Mouse (Mus musculus): Measurements from ENCODE around the gene Hoxd9. TPM values are rescaled to one million over a fixed set of nuclear protein-coding genes. Genes with fewer than 3 reads are reported as not detected.

Gene Hoxd9
- total and polyA plus RNA-seq, 3 experiments = 0.10 to 0.29 (median 0.16) TPM

DNA sequence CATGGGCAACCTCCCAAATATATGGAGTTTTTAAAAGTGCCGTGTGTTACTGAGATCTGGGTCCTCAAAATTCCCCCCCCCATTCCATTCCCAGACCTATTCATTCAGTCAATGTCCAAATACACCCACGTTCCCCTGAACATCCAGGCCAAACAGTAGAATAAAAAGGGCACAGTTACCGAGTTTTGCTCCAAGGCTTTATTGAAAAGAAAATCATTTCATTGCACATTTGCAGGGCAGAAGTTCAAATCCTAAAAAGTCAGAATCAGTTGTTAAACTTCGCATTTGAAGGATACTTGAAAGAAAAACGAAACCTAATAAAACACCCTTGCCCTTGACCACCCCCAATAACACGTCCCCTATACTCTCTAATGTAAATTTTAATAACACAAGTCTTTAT lies 5.3 kb downstream of the Hoxd9 start:
- no peaks in the 10 kb centered on the region for H3K79me2 ChIP-seq (replicated peaks; ENCODE audit: control insufficient read depth, insufficient read depth, low read length)
- no peak overlapping the region for H3K9ac ChIP-seq (ENCODE audit: low read depth, low read length)
- 38% methylated on average over 6 of the region's 6 CpGs for WGBS
- no peak overlapping the region for H3K27ac ChIP-seq
- H3K27me3 ChIP-seq (ENCODE audit: control insufficient read depth, insufficient read depth, low read length) = peaks cover 41% of the 10 kb centered on the region
- DNase-seq = no peak
- H3K4me3 ChIP-seq = no peak overlapping the region
- no peaks in the 10 kb centered on the region for H3K36me3 ChIP-seq (ENCODE audit: control insufficient read depth, insufficient read depth, low read length)
- TF ChIP-seq EP300 (IDR thresholded peaks at IDR 0.05; ENCODE audit: insufficient read depth, low read depth, low read length) (no peak), POLR2A (IDR thresholded peaks at IDR 0.05; ENCODE audit: insufficient read depth, low read depth, low read length) (no peak), CTCF (IDR thresholded peaks at IDR 0.05) (no peak)
- no peaks in the 10 kb centered on the region for H3K4me1 ChIP-seq (ENCODE audit: control insufficient read depth, insufficient read depth, low read length)
- intact Hi-C loops (cut with DNase I) = loop anchor here (1.0 to 5.0 kb wide), 6 partner anchors 259 to 886 kb away; no protein-coding TSS in a partner anchor

DNA sequence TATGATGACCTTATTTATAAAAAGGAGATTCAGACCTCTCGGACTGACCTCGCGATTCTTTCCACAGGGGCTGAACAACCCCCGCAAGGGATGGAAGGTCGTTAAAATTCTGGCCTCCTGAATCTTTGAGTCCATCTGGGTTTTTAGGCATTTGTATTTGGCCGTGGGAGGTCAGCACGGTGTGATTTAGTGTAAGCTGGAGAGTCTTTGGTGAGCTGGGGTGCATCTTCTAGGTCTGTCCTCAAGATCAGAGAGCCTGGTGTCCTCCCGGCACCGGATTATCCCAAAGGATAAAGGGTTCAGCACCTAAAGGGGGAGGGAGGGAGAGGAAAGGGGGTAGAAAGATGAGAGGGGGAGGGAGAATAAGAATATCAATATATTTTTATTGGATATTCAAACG lies 5.8 kb downstream of the Hoxd9 start:
- Histone ChIP-seq H3K27me3 (ENCODE audit: control insufficient read depth, insufficient read depth, low read length) (peaks cover 36% of the 10 kb centered on the region), H3K9ac (ENCODE audit: low read depth, low read length) (no peak overlapping the region), H3K4me3 (no peak overlapping the region), H3K36me3 (ENCODE audit: control insufficient read depth, insufficient read depth, low read length) (no peaks in the 10 kb centered on the region), H3K27ac (no peak overlapping the region), H3K79me2 (replicated peaks; ENCODE audit: control insufficient read depth, insufficient read depth, low read length) (no peaks in the 10 kb centered on the region), H3K4me1 (ENCODE audit: control insufficient read depth, insufficient read depth, low read length) (no peaks in the 10 kb centered on the region)
- DNase-seq = no peak
- TF ChIP-seq EP300 (IDR thresholded peaks at IDR 0.05; ENCODE audit: insufficient read depth, low read depth, low read length) (no peak), CTCF (IDR thresholded peaks at IDR 0.05) (no peak), POLR2A (IDR thresholded peaks at IDR 0.05; ENCODE audit: insufficient read depth, low read depth, low read length) (no peak)
- WGBS = 21% methylated on average over 10 of the region's 10 CpGs
- intact Hi-C loops (cut with DNase I) = loop anchor here (2.0 to 5.0 kb wide), 4 partner anchors 259 to 885 kb away; no protein-coding TSS in a partner anchor

DNA sequence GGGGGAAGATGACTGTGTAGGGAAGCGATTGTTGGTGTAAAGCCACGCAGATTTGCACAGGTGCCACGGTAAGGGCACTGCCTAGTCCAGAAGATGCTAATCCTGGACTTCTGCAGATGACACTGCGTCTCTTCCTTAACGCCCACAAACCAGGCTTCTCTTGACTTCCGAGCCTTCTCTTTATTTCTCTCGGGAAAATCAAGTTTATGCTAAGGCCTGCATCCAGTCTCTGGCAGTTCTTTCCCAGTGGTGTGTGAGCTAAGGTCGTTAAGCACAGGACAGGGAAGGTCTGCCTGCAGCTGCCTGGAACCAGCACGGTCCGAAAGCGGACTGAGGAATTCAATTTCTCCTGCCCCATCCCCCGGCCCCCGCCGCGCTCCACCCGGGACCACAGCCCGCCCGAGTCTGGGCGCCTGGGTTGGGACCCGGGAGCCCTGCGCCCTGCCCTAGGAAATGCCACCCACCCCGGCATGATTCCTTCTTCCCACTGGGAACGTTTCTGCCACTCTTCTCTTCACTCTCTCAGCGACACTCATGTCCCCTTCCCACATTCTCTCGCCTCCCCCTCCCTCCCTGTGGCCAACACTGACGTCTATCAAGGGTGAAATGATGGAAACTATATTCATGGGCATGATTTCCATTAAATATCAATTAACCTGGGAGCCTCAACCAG lies 6.3 kb downstream of the Hoxd9 start:
- WGBS = 13% methylated on average over 26 of the region's 26 CpGs

DNA sequence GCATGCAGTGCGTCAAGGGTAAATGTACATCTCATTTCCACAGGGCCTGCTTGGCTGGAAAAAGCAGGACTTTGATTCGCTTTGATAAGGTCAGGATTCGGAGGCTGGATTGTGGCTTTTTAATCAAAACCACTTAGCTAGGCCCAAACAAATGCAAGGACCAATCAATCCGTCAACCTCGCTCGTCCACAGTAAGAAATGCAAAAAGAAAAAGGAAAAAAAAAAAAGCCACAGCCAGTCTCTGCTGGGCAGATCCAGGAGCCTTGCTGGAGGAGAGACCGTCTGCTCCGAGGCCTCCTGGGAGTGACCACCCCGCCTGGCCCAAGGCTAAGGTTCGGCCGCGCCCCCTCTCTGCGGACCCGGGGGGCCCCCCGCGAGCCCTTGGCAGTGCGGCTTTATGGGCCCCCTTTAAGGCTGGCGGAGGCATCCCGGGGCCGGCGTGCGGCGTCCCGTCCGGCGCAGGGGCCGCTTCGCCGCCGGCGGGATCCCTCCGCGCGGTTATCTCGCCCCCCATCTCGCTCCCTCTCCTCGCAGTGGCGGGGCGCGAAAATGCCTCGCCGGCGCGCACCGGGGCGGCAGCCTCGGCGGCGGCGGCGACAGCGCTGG lies 7.0 kb downstream of the Hoxd9 start, which contains the start of gene Hoxd8:
Gene Hoxd8 (plus strand): TSS at position 223 of the 606 bp plus-strand sequence.
- peak within 1 kb of the TSS; percentile 69 for H3K9ac ChIP-seq (ENCODE audit: low read depth, low read length)

More for the DNA sequence above, 6.3 kb downstream of the Hoxd9 start:
- peak in 1 of 2 experiments; percentile 24 for DNase-seq
- intact Hi-C loops (cut with DNase I) = loop anchor here (2.0 to 5.0 kb wide), 4 partner anchors 258 to 885 kb away; no protein-coding TSS in a partner anchor
- H3K27me3 ChIP-seq (ENCODE audit: control insufficient read depth, insufficient read depth, low read length) = peaks cover 33% of the 10 kb centered on the region
- no peaks in the 10 kb centered on the region for H3K79me2 ChIP-seq (replicated peaks; ENCODE audit: control insufficient read depth, insufficient read depth, low read length)
- no peak overlapping the region for H3K4me3 ChIP-seq
- H3K9ac ChIP-seq (ENCODE audit: low read depth, low read length) = no peak overlapping the region
- no peak overlapping the region for H3K27ac ChIP-seq
- no peak for TF ChIP-seq POLR2A (IDR thresholded peaks at IDR 0.05; ENCODE audit: insufficient read depth, low read depth, low read length)
- TF ChIP-seq CTCF (IDR thresholded peaks at IDR 0.05) = no peak
- TF ChIP-seq EP300 (IDR thresholded peaks at IDR 0.05; ENCODE audit: insufficient read depth, low read depth, low read length) = no peak
- H3K4me1 ChIP-seq (ENCODE audit: control insufficient read depth, insufficient read depth, low read length) = no peaks in the 10 kb centered on the region
- no peaks in the 10 kb centered on the region for H3K36me3 ChIP-seq (ENCODE audit: control insufficient read depth, insufficient read depth, low read length)

DNA sequence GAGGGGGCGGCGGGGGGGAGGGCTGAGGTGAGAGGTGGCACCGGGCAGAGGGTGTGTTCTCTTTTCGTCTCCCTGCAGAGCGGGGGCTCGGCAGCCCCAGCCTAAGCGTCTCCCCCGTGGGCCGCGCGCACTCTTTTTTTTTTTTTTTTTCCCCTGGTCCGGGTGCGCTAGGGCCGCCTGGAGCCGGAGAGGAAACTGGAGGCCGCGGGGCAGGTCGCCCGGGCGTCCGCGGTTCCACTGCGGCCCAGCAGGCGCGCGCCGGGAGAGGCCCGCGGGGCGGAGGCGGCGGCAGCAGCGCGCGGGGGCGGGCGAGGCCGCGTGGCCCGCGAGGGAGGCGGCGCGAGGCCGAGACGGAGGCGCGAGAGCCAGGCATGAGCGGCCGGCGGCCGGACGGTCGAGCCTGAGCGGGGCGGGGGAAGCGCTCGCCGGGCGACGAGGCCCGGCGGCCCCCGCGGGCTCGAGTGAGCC lies 7.5 kb downstream of the Hoxd9 start:
- H3K4me1 ChIP-seq (ENCODE audit: control insufficient read depth, insufficient read depth, low read length) = no peaks in the 10 kb centered on the region
- intact Hi-C loops (cut with DNase I) = loop anchor here (5.0 kb wide), 2 partner anchors 257 to 607 kb away; no protein-coding TSS in a partner anchor
- 4% methylated on average over 62 of the region's 66 CpGs for WGBS
- H3K27me3 ChIP-seq (ENCODE audit: control insufficient read depth, insufficient read depth, low read length) = peaks cover 28% of the 10 kb centered on the region
- DNase-seq = peak; percentile 58 to 67
- TF ChIP-seq EP300 (IDR thresholded peaks at IDR 0.05; ENCODE audit: insufficient read depth, low read depth, low read length) (no peak), CTCF (IDR thresholded peaks at IDR 0.05) (0 out of 2 replicates have a peak, but pooled peaks have one; percentile 13)
- no peaks in the 10 kb centered on the region for H3K79me2 ChIP-seq (replicated peaks; ENCODE audit: control insufficient read depth, insufficient read depth, low read length)
- H3K36me3 ChIP-seq (ENCODE audit: control insufficient read depth, insufficient read depth, low read length) = no peaks in the 10 kb centered on the region
- peak overlapping the region; percentile 35 for H3K4me3 ChIP-seq
- H3K27ac ChIP-seq = no peak overlapping the region
- H3K9ac ChIP-seq (ENCODE audit: low read depth, low read length) = peak overlapping the region; percentile 69

More for the DNA sequence above, 7.0 kb downstream of the Hoxd9 start, which contains the start of gene Hoxd8:
- Histone ChIP-seq H3K27me3 (ENCODE audit: control insufficient read depth, insufficient read depth, low read length) (peaks cover 31% of the 10 kb centered on the region), H3K79me2 (replicated peaks; ENCODE audit: control insufficient read depth, insufficient read depth, low read length) (no peaks in the 10 kb centered on the region), H3K4me1 (ENCODE audit: control insufficient read depth, insufficient read depth, low read length) (no peaks in the 10 kb centered on the region), H3K36me3 (ENCODE audit: control insufficient read depth, insufficient read depth, low read length) (no peaks in the 10 kb centered on the region), H3K4me3 (peak within 1 kb of the TSS; percentile 35), H3K27ac (no peak within 1 kb of the TSS)
- TF ChIP-seq CTCF (IDR thresholded peaks at IDR 0.05) = no peak
- no peak for TF ChIP-seq EP300 (IDR thresholded peaks at IDR 0.05; ENCODE audit: insufficient read depth, low read depth, low read length)
- no peak for TF ChIP-seq POLR2A (IDR thresholded peaks at IDR 0.05; ENCODE audit: insufficient read depth, low read depth, low read length)
- 4% methylated on average over 48 of the region's 52 CpGs for WGBS
- intact Hi-C loops (cut with DNase I) = loop anchor here (5.0 kb wide), 2 partner anchors 258 to 608 kb away; no protein-coding TSS in a partner anchor
- DNase-seq = peak; percentile 50 to 63
